Mouse (Mus musculus) lung, embryonic 16.5 days (tissue): ENCODE data around the gene Grn. TPM values are rescaled to one million over a fixed set of nuclear protein-coding genes. Genes with fewer than 3 reads are reported as not detected.
"Not testable (repeated sequence)": the region's sequence is repeated elsewhere in the genome, so short reads cannot be mapped to it uniquely, and the experiment has no call there.

Experiments used
- ATAC-seq: fragments of 200-750 bp; cut with Nextera tagmentation; 2 replicates; pipeline ENCODE4 v1.8.0; 2017; ENCODE audit warnings: low read depth, mild to moderate bottlenecking, moderate library complexity
- H3K27ac ChIP-seq: fragments of 300-500 bp; sonication (generic); 2 replicates; pipeline ENCODE4 v1.5.1; 2014; ENCODE audit warnings: mild to moderate bottlenecking, control low read depth, low read length
- H3K27me3 ChIP-seq: fragments of 300-500 bp; sonication (generic); 2 replicates; pipeline ENCODE4 v1.6.1; 2014; ENCODE audit warnings: low read depth, low read length, mixed read lengths; ENCODE audit not compliant: control insufficient read depth, insufficient read depth
- H3K36me3 ChIP-seq: fragments of 300-500 bp; sonication (generic); 2 replicates; pipeline ENCODE4 v1.6.1; 2014; ENCODE audit warnings: low read length; ENCODE audit not compliant: control insufficient read depth, insufficient read depth
- H3K4me1 ChIP-seq: fragments of 300-500 bp; sonication (generic); replicated peaks from 2 replicates; pipeline ENCODE4 v1.6.1; 2014; ENCODE audit warnings: low read length, mixed read lengths; ENCODE audit not compliant: control insufficient read depth, insufficient read depth
- H3K4me2 ChIP-seq: fragments of 300-500 bp; sonication (generic); 2 replicates; pipeline ENCODE4 v1.6.1; 2014; ENCODE audit warnings: low read depth, low read length, control low read depth
- H3K4me3 ChIP-seq: fragments of 300-500 bp; sonication (generic); 2 replicates; pipeline ENCODE4 v1.5.1; 2014; ENCODE audit warnings: mild to moderate bottlenecking, low read length, control low read depth
- H3K9ac ChIP-seq: fragments of 300-500 bp; sonication (generic); 2 replicates; pipeline ENCODE4 v1.6.1; 2014; ENCODE audit warnings: low read length, control low read depth
- H3K9me3 ChIP-seq: fragments of 300-500 bp; sonication (generic); 2 replicates; pipeline ENCODE4 v1.6.1; 2016; ENCODE audit warnings: low read length; ENCODE audit not compliant: control insufficient read depth
- WGBS: fragments of 180-500 bp; shearing (Covaris S2); extraction: QIAGEN DNeasy Blood & Tissue Kit; methylation state at CpG from one replicate; pipeline ENCODE4 v1.1.7; 2014; 5-methylcytosine and 5-hydroxymethylcytosine counted together
- polyA plus RNA-seq: library from polyadenylated mRNA; unstranded; fragments of >200 nt; fragmentation: Nextera tagmentation; extraction: Ambion mirVana; gene quantifications from 2 replicates; pipeline ENCODE4 v1.2.1, GENCODE M21; 2015

The Grn gene
- polyA plus RNA-seq, 1 experiment from 2014 or later = 195 TPM

DNA sequence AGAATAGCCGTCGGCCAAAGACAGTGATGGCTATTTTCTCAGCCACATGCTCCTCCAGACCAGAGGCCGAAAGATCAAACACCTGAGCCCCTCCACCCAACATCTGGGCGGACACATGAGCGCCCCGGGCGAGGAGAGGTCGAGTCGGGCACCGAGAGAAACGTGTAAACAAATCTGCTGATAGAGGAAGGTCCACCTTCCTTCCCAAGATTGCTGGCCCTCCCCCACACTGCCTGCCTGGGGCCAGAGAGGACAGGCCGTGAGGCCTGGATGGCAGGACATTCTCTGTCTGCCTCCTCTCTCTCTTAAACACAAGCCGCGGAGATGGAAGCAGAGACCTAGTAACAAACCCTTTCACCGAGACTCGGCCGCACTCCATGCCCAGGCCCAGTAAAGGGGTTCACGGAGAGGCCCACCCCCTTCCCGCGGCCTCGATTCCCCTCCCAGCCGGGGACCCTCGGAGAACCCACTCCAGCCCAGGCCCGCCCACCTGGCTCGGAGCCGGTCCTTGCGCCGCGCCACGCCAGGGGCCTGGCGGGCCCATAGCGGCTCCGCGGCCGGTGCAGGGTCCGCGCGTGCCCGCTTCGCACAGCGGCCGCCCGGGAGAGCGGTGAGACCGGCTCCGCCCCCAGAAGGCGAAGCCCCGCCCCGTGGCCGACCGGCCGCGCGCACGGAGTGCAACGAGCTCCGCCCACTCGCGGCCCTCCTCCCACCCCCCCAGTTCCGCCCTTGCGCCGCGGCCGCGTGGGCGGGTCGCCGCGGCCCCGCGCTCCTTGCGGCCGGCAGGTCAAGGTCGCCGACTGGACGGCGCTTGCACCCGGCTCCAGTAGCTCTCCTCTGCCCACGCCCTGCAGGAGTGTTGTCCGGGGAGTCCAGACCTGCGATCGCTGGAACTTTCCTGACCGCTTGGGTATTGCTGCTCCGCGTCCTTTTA, 22.9 kb upstream of the Grn start:
- Histone ChIP-seq H3K9me3 (no peaks in the 10 kb centered on the region), H3K27me3 (no peaks in the 10 kb centered on the region), H3K4me3 (peak overlapping the region; percentile 97), H3K36me3 (peaks cover 18% of the 10 kb centered on the region), H3K4me2 (peak overlapping the region; percentile 95), H3K27ac (peak overlapping the region; percentile 94), H3K9ac (peak overlapping the region; percentile 95), H3K4me1 (peaks cover 24% of the 10 kb centered on the region)
- ATAC-seq = peak; percentile 79
- WGBS = under 1% methylated on average over 71 of the region's 85 CpGs

DNA sequence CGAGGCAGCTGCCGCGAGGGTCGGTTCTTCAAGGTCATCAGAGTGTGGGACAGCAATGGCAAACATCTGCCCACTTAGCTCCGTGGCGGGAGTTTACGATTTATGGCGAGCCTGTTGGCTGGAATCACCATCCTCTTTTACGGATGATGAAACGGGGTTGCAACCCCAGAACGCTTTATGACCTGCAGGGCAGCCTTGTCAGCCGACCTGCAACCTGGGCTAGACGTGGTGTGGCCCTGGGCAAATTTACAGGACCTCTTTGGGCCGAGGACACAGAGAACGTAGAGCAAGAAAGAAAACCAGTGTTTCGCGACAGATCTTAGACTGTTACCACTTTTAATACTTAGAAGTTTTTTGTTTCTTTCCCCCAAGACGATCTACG, 22.3 kb upstream of the Grn start, which contains the start of gene Slc25a39:
Gene Slc25a39 (minus strand): TSS at position 113 of the 382 bp plus-strand sequence.
- Histone ChIP-seq H3K4me2 (peak within 1 kb of the TSS; percentile 95), H3K27me3 (no peaks in the 10 kb centered on the region), H3K4me1 (peaks cover 24% of the 10 kb centered on the region), H3K27ac (peak within 1 kb of the TSS; percentile 94), H3K4me3 (peak within 1 kb of the TSS; percentile 97), H3K9me3 (no peaks in the 10 kb centered on the region), H3K36me3 (peaks cover 13% of the 10 kb centered on the region), H3K9ac (peak within 1 kb of the TSS; percentile 95)
- under 1% methylated on average over 19 of the region's 19 CpGs for WGBS
- no peak for ATAC-seq

DNA sequence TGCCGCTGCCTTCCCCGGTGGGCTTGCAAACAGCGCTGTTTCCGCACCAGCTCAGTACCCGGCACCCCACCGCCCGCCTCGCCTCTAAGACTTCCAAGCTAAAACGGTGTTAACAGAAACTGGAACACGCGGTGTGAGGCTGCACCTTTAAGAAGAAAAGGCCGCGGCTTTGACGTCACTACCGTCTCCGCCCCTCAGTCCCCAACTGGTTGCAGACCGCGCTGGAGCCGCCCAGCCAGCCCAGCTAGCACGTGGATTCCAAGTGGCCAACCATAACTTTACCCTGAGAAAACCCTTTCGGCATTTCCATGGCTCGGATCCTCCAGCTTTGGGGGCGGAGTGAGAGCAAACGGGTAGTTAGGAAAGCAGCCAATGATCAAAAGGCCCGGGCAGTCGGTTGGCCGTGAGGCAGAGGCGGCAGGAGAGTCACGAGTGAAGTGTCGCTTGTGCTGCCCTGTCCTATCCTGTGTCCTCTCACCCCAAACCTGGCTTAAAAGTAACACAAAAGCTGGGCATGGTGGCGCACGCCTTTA, 21.7 kb upstream of the Grn start:
- ATAC-seq = peak; percentile 90
- H3K9me3 ChIP-seq = no peaks in the 10 kb centered on the region
- H3K4me3 ChIP-seq = peak overlapping the region; percentile 97
- under 1% methylated on average over 32 of the region's 32 CpGs for WGBS
- H3K4me2 ChIP-seq = peak overlapping the region; percentile 95
- peak overlapping the region; percentile 94 for H3K27ac ChIP-seq
- H3K27me3 ChIP-seq = no peaks in the 10 kb centered on the region
- peaks cover 24% of the 10 kb centered on the region for H3K4me1 ChIP-seq
- peaks cover 8% of the 10 kb centered on the region; the same call in 1 of the 2 replicates for H3K36me3 ChIP-seq
- H3K9ac ChIP-seq = peak overlapping the region; percentile 95

DNA sequence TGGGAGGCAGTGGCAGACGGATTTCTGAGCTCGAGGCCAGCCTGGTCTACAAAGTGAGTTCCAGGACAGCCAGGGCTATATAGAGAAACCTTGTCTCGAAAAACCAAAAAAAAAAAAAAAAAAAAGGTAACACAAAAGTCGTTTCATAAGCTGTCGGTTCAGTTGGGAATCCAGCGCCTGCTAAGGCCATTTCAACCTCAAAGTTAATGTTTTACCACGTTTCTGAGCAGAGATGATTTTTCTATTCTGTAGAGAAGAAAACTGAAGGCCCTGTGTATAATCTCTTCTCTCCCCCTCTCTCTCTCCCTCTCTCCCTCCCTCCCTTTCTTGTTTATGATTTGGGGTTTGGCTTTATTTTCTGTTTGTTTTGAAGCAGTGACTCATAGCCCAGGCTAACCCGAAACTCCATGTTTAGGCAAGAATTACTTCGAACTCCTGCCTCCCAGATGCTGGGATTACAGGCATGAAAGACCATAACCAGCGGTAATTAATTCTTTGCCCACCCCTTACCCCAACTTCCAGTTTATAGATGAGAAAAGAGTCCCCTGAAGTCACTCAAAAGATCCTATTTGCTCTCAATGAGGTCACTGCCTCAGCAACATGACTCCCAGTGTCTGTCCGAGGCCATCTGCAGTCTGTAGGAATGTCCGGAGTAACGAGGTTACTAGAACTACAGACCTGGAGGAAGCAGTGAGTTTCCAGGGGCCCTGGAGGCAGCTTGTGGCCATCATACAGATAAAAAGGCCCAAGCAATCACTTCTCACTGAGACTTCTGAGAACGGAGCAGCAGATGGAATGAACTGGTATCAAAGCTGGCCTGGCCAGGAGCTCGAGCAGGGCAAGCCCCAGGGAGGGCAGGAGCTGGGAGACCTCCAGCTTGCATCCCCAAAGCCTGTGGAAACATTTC, 21.0 kb upstream of the Grn start:
- 32% methylated on average over 15 of the region's 15 CpGs for WGBS
- H3K4me2 ChIP-seq = peak overlapping the region; percentile 95
- H3K27ac ChIP-seq = peak overlapping the region; percentile 71
- H3K9ac ChIP-seq = peak overlapping the region; percentile 58
- ATAC-seq = no peak
- H3K36me3 ChIP-seq = peaks cover 3% of the 10 kb centered on the region; the same call in 1 of the 2 replicates
- H3K4me1 ChIP-seq = peaks cover 24% of the 10 kb centered on the region
- no peaks in the 10 kb centered on the region for H3K9me3 ChIP-seq
- no peaks in the 10 kb centered on the region for H3K27me3 ChIP-seq
- peak overlapping the region; percentile 97 for H3K4me3 ChIP-seq

DNA sequence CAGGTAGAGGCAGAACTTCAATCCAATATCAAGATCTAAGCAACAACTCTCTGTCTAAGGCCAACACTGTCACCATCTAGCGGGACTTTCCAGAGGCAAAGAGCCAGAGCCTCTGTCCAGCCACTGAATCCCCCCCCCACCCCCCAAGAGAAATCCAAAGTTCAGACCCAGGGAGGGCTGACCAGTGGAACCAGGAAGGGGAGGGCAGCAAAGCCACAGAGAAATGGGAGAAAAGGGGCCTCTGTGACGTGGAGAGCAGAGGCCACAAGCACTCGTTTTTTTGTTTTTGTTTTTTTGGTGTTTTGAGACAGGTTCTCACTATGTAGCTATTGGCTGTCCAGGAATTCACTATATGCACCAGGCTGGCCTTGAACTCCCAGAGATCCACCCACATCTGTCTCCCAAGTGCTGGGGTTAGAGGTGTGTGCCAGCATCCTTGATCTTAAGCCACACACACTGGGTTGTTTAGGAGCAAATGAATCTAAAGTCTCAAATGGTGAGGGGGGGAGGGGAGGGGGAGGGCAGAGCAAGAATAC, 20.3 kb upstream of the Grn start:
- no peak overlapping the region for H3K27ac ChIP-seq
- no peak overlapping the region for H3K4me3 ChIP-seq
- WGBS = 65% methylated on average over 3 of the region's 3 CpGs
- no peaks in the 10 kb centered on the region for H3K27me3 ChIP-seq
- no peaks in the 10 kb centered on the region for H3K9me3 ChIP-seq
- H3K9ac ChIP-seq = no peak overlapping the region
- H3K4me1 ChIP-seq = peaks cover 20% of the 10 kb centered on the region
- H3K36me3 ChIP-seq = no peaks in the 10 kb centered on the region
- H3K4me2 ChIP-seq = no peak overlapping the region
- no peak for ATAC-seq

DNA sequence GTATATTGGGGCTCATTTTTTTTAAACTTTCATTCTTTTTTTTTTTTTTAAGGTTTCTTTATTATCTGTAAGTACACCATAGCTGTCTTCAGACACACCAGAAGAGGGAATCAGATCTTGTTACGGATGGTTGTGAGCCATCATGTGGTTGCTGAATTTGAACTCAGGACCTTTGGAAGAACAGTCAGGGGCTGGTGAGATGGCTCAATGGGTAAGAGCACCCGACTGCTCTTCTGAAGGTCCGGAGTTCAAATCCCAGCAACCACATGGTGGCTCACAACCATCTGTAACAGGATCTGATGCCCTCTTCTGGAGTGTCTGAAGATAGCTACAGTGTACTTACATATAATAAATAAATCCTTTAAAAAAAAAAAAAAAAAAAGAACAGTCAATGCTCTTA, 19.8 kb upstream of the Grn start:
- WGBS = 96% methylated on average over 3 of the region's 3 CpGs
- H3K36me3 ChIP-seq, H3K9ac ChIP-seq, H3K9me3 ChIP-seq, H3K4me3 ChIP-seq, H3K27me3 ChIP-seq, H3K4me2 ChIP-seq, ATAC-seq, H3K27ac ChIP-seq: not testable (repeated sequence)
- peaks cover 15% of the 10 kb centered on the region for H3K4me1 ChIP-seq

DNA sequence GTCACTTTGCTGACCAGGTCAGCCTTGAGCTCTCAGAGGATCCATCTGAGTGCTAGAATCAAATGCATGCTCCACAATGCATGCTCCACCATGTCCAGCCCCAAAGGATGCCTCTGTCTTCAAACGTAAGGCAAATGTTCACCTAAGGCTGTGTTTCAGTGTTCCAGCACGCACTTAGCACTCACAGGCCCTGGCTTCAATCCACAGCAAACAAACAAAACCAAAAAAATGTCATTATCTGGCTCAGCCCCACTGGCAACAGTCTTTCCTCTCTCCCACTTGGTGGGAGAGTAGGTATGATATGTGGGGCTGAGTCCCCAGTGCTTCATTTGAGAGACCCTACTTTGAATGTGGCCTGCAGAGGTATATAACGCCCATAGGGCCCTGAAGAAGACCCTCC, 19.1 kb upstream of the Grn start:
- no peak overlapping the region for H3K4me2 ChIP-seq
- H3K36me3 ChIP-seq = no peaks in the 10 kb centered on the region
- no peak overlapping the region for H3K4me3 ChIP-seq
- 0 out of 2 replicates have a peak overlapping the region, but pooled peaks have one; percentile 6 for H3K9ac ChIP-seq
- peaks cover 10% of the 10 kb centered on the region for H3K4me1 ChIP-seq
- H3K27ac ChIP-seq = no peak overlapping the region
- no peaks in the 10 kb centered on the region for H3K9me3 ChIP-seq
- ATAC-seq = no peak
- no peaks in the 10 kb centered on the region for H3K27me3 ChIP-seq
- WGBS = 56% methylated on average over 3 of the region's 3 CpGs

DNA sequence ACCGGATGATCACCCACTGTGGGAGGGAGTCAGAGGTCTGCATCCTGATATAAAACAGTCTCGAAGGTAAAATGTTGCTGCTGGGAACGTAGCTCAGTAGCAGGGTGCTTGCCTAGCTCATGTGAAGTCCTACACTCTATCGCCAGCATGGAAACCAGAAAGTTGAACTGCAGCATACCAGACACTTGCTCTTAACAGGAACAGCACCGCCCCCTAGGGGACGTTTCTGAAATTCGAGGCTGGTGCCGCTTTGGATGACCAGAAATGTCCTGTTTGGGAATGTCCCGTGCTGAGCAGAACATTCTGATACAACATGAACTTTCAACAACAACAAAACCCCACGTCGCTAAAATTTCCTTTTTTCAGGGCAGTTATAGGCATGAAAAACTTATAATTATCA, 18.4 kb upstream of the Grn start:
- Histone ChIP-seq H3K36me3 (no peaks in the 10 kb centered on the region), H3K27me3 (no peaks in the 10 kb centered on the region), H3K9me3 (no peaks in the 10 kb centered on the region), H3K4me1 (peaks cover 3% of the 10 kb centered on the region), H3K4me2 (no peak overlapping the region), H3K27ac (no peak overlapping the region; the same call in 1 of the 2 replicates), H3K9ac (no peak overlapping the region), H3K4me3 (no peak overlapping the region)
- 6% methylated on average over 11 of the region's 11 CpGs for WGBS
- peak; percentile 15; the same call in 1 of the 2 replicates for ATAC-seq
